Mouse (Mus musculus) heart, postnatal 0 days (tissue): ENCODE data around the gene Plcb4. TPM values are rescaled to one million over a fixed set of nuclear protein-coding genes. Genes with fewer than 3 reads are reported as not detected.
A peak's percentile ranks its signal among the peaks of the same experiment; 100 is the strongest.

Source experiments
- ATAC-seq: fragments of 200-750 bp; cut with Nextera tagmentation; 2 replicates; pipeline ENCODE4 v1.8.0; 2017; ENCODE audit warnings: low read depth, moderate number of reproducible peaks, moderate library complexity; ENCODE audit not compliant: insufficient read depth
- DNase-seq: peaks from one replicate; pipeline ENCODE4 v3.0.0-alpha.2; 2016; ENCODE audit warnings: low spot score
- H3K27ac ChIP-seq: fragments of 300-500 bp; sonication (generic); 2 replicates; pipeline ENCODE4 v1.5.1; 2014; ENCODE audit warnings: low read depth, mild to moderate bottlenecking
- H3K27me3 ChIP-seq: fragments of 300-500 bp; sonication (generic); 2 replicates; pipeline ENCODE4 v1.6.1; 2014; ENCODE audit warnings: low read length, mixed read lengths; ENCODE audit not compliant: control insufficient read depth, insufficient read depth
- H3K36me3 ChIP-seq: fragments of 300-500 bp; sonication (generic); replicated peaks from 2 replicates; pipeline ENCODE4 v1.6.1; 2014; ENCODE audit warnings: low read length, mixed read lengths; ENCODE audit not compliant: control insufficient read depth, insufficient read depth
- H3K4me1 ChIP-seq: fragments of 300-500 bp; sonication (generic); 2 replicates; pipeline ENCODE4 v1.6.1; 2014; ENCODE audit warnings: antibody characterized with exemption; ENCODE audit not compliant: control insufficient read depth, insufficient read depth
- H3K4me2 ChIP-seq: fragments of 300-500 bp; sonication (generic); 2 replicates; pipeline ENCODE4 v1.6.1; 2014; ENCODE audit warnings: low read depth, mild to moderate bottlenecking, low read length, moderate library complexity
- H3K4me3 ChIP-seq: fragments of 300-500 bp; sonication (generic); 2 replicates; pipeline ENCODE4 v1.5.1; 2014; ENCODE audit warnings: low read depth, low read length
- H3K9ac ChIP-seq: fragments of 300-500 bp; sonication (generic); replicated peaks from 2 replicates; pipeline ENCODE4 v1.6.1; 2014; ENCODE audit warnings: low read depth, low read length, mixed read lengths
- H3K9me3 ChIP-seq: fragments of 300-500 bp; sonication (generic); replicated peaks from 2 replicates; pipeline ENCODE4 v1.6.1; 2016; ENCODE audit warnings: low read length; ENCODE audit not compliant: control insufficient read depth
- CTCF ChIP-seq: IDR thresholded peaks from 2 replicates; pipeline ENCODE4 v1.5.1; 2016; ENCODE audit warnings: antibody characterized with exemption, control low read depth, low read depth
- EP300 ChIP-seq: IDR thresholded peaks from 2 replicates; pipeline ENCODE4 v1.6.1; 2016; ENCODE audit warnings: antibody characterized with exemption, low read depth
- WGBS: fragments of 180-500 bp; shearing (Covaris S2); extraction: QIAGEN DNeasy Blood & Tissue Kit; methylation state at CpG from one replicate; pipeline ENCODE4 v1.1.7; 2014; 5-methylcytosine and 5-hydroxymethylcytosine counted together
- polyA plus RNA-seq: library from polyadenylated mRNA; unstranded; fragments of >200 nt; fragmentation: Nextera tagmentation; extraction: Ambion mirVana; gene quantifications from 2 replicates; pipeline ENCODE4 v1.2.1, GENCODE M21; 2015
- total RNA-seq: library from RNA; depleted of rRNA; stranded (reverse); fragments of >200 nt; gene quantifications from 2 replicates; pipeline ENCODE4 v1.2.3, GENCODE M21; 2014; ENCODE audit warnings: low replicate concordance

Plcb4 gene
- total and polyA plus RNA-seq, 2 experiments from 2014 or later = 34.7 to 57.0 TPM

DNA sequence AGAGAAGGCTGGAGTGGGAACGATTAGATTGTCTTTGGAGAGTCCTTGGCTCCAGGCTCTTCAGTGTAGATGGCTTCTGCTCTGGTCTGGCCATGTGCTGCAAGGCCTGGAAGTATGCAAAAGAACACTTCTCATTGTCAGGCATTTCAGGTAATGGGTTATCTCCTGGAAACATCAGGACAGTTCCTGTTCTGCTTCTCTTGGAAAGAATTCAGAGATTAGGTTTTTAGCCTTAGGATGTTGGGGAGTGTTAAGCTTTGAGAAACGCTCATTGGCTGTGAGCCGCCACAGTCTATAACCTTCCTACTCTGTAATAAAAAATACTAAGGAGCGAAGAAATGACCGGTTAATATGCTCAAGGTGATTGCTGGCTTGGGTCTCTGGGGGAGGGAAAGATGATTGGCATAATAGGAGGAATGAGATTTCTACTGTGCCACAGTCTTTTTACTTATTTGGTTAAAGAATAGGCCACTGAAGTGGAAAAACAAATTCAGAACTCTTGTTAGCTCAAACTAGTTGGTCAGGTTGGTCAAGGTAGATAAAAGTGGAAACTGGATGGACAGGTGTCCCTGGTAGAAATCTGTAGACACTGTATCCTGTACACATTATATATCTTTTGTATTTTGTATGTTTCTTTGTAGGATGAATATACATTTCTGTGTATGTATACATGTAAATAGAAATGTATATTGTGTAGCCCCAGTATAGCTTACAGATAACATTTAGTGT lies 21.8 kb downstream of the Plcb4 start:
- WGBS = 81% methylated on average over 5 of the region's 5 CpGs
- H3K9me3 ChIP-seq = no peaks in the 10 kb centered on the region
- H3K9ac ChIP-seq = no peak overlapping the region
- no peak overlapping the region for H3K4me3 ChIP-seq
- H3K4me2 ChIP-seq = no peak overlapping the region
- no peaks in the 10 kb centered on the region; the same call in 1 of the 2 replicates for H3K36me3 ChIP-seq
- TF ChIP-seq CTCF (no peak), EP300 (no peak)
- DNase-seq = no peak
- H3K27me3 ChIP-seq = no peaks in the 10 kb centered on the region
- no peak for ATAC-seq
- H3K27ac ChIP-seq = peak overlapping the region; percentile 41
- no peaks in the 10 kb centered on the region; the same call in 1 of the 2 replicates for H3K4me1 ChIP-seq

DNA sequence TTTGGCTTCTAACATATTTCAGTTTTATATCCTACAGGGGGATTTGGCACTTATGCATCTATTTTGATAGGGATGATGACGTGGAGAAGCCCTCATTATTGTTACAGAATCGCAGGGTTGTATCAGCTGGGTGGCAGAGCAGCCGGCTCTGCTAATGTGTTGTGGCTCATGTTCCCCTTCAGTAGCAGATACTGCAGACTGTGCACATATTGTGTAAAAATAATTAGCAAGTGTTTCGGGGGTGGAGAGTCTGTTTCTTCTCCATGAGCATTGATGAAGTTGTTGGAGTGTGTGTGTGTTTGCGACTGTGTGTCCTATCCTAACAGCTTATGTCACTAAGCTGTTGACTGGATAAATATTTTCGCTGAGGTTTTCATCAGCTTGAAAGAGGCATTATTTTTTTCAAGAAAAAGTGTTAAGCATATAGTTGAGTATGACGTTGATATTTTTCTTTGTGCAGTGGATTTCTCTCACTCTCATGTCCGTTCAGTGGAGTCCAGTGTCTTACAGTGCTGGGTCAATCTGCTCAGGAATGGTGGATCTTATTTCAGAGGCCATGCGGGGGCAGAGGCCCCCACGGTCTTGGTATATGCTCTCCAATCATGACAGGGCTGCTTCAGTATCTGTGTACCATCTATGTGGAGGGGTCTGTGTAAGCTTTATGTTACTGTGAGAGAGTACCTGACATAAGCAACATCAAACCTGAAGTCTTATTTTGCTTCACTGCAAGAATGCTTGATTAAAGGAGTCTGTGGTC lies 25.1 kb downstream of the Plcb4 start:
- Histone ChIP-seq H3K4me3 (no peak overlapping the region), H3K9me3 (no peaks in the 10 kb centered on the region), H3K4me2 (no peak overlapping the region), H3K27ac (no peak overlapping the region), H3K27me3 (no peaks in the 10 kb centered on the region), H3K4me1 (no peaks in the 10 kb centered on the region; the same call in 1 of the 2 replicates), H3K36me3 (no peaks in the 10 kb centered on the region; the same call in 1 of the 2 replicates), H3K9ac (no peak overlapping the region)
- TF ChIP-seq EP300 (no peak), CTCF (no peak)
- 72% methylated on average over 10 of the region's 10 CpGs for WGBS
- ATAC-seq (no peak), DNase-seq (no peak)

DNA sequence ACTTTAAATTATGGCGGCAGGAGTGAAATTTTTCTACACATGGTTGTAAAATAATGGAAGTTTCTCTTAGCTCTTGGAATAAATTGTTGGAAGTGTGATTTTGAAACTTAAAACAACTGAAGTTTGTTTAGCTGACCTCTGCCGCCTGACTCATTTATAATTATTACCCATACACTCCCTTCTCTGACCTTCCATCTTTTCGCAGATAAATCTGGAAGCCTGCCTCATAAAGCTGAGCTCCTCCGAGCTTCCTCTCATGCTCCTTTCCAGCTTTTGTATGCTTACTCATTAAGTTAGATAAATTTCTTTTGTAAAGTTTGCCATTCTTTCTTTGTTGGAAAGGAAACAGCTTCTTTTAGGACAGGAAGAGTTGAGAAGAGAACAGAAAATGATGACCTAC lies 27.9 kb downstream of the Plcb4 start:
- H3K4me3 ChIP-seq = no peak overlapping the region
- no peak overlapping the region for H3K27ac ChIP-seq
- H3K9ac ChIP-seq = no peak overlapping the region
- no peaks in the 10 kb centered on the region for H3K27me3 ChIP-seq
- TF ChIP-seq CTCF (no peak), EP300 (no peak)
- DNase-seq (no peak), ATAC-seq (no peak)
- no peaks in the 10 kb centered on the region; the same call in 1 of the 2 replicates for H3K36me3 ChIP-seq
- 74% methylated on average over 4 of the region's 4 CpGs for WGBS
- no peak overlapping the region for H3K4me2 ChIP-seq
- H3K4me1 ChIP-seq = no peaks in the 10 kb centered on the region
- H3K9me3 ChIP-seq = no peaks in the 10 kb centered on the region

DNA sequence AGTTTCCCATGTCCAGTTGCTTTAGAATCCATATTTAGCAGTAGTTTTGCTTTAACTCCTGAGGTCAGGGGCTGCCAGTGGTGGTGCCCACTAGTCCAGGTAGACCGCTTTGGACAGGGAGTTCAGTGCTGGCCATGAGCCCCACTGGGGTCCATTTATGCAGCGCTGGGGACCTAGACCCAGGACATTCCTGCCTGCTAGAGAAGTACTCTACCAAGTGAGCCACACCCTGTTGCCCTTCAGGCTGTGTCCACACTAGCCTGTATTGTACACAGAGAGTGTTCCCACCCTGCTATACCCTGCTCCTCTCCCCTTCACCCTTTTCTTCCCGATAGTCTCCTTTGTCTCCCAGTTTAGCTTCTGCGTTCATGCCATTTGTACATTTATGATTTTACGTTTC lies 28.8 kb downstream of the Plcb4 start:
- 82% methylated on average over 5 of the region's 5 CpGs for WGBS
- peaks cover 5% of the 10 kb centered on the region; the same call in 1 of the 2 replicates for H3K4me1 ChIP-seq
- no peaks in the 10 kb centered on the region for H3K9me3 ChIP-seq
- no peaks in the 10 kb centered on the region for H3K27me3 ChIP-seq
- no peak overlapping the region for H3K9ac ChIP-seq
- H3K36me3 ChIP-seq = no peaks in the 10 kb centered on the region; the same call in 1 of the 2 replicates
- no peak overlapping the region for H3K4me2 ChIP-seq
- ATAC-seq (no peak), DNase-seq (no peak)
- no peak overlapping the region for H3K27ac ChIP-seq
- H3K4me3 ChIP-seq = no peak overlapping the region
- TF ChIP-seq CTCF = no peak
- TF ChIP-seq EP300 = no peak

DNA sequence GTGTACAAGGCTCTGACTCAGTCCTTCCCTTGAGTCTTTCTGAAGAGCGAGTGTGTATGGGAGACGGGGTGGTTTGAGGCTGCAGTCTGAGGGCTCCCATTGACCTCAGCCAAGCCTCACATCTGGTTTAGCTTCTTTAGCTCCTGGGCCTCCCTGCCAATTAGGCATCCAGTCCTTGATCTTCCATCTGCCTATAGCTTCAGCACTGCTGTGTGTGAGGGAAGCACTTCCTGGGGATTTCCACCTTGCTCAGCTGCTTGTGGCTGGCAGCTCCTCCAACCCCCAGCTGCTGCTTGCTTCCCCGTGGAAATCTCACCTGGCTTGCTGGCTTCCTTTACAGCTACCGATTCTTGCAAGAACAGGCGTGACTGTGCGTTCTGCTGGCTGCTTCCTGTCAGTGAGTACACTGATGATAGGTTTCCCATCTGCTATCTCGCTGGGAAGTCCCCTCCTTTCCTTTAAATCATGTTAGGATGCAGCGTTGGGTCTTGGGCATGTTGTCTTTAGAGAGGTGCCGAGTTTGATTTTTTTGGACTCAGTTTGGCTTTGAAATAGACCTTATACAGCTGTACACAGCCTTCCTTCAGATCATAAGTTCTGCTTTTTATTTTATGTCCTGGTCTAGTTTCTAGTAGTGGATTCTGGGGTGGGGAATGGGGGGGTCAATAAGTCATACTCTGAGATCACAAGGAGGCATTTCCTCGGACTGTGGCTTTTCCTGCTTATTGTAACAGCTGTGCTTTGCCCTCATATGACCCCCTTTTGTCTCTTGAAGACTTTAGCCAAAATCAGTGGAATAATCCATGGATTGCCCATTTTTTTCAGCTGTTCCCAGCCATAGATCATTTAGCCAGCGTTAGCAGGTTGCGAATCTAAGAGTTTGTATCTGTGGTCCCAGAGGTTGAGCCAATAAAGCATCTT lies 34.0 kb downstream of the Plcb4 start:
- Histone ChIP-seq H3K4me2 (peak overlapping the region; percentile 8; the same call in 1 of the 2 replicates), H3K27me3 (no peaks in the 10 kb centered on the region), H3K9me3 (no peaks in the 10 kb centered on the region), H3K9ac (no peak overlapping the region), H3K27ac (peak overlapping the region; percentile 70), H3K4me3 (no peak overlapping the region), H3K36me3 (no peaks in the 10 kb centered on the region), H3K4me1 (peaks cover 11% of the 10 kb centered on the region)
- 60% methylated on average over 12 of the region's 12 CpGs for WGBS
- ATAC-seq (peak; percentile 83), DNase-seq (peak; percentile 28)
- TF ChIP-seq CTCF (no peak), EP300 (peak; percentile 95)
